Mouse (Mus musculus) MEL (cell line): ENCODE measurements at regions not wholly inside any gene's neighbourhood (a gene's known extent, or its start where the extent isn't known, plus 50 kb on each side); places are given as distances from the start of the nearest gene placed in this dataset.

Experiments used
- DNase-seq: peaks from one replicate; pipeline ENCODE4 v3.0.0; 2011; ENCODE audit warnings: low read depth, low spot score
- H3K27ac ChIP-seq: 2 replicates; pipeline ENCODE4 v1.5.1; 2012; ENCODE audit warnings: low read depth, mild to moderate bottlenecking, control low read depth, low read length, moderate library complexity; ENCODE audit not compliant: control insufficient read depth
- H3K27me3 ChIP-seq, 2 experiments: fragments of 150-350 bp in 1 of 2; sonication (generic) in 1 of 2; 2 replicates each; pipeline ENCODE4 v1.6.1; 2012; ENCODE audit warnings: low read length in 2 of 2, mild to moderate bottlenecking in 2 of 2, improper control_type of control experiment in 1 of 2, moderate library complexity in 1 of 2; ENCODE audit not compliant: insufficient read depth in 2 of 2, control insufficient read depth in 1 of 2
- H3K36me3 ChIP-seq, 2 experiments: 2 replicates each; pipeline ENCODE4 v1.6.1; 2012 to 2014; ENCODE audit warnings: low read length in 2 of 2, improper control_type of control experiment in 1 of 2, inconsistent platforms in 1 of 2, mild to moderate bottlenecking in 1 of 2; ENCODE audit not compliant: insufficient read depth in 2 of 2, control insufficient read depth in 1 of 2
- H3K4me1 ChIP-seq, 2 experiments: fragments of 150-350 bp in 1 of 2; sonication (generic) in 1 of 2; 2 replicates each; pipeline ENCODE4 v1.6.1; 2012; ENCODE audit warnings: low read length in 2 of 2, improper control_type of control experiment in 1 of 2, mild to moderate bottlenecking in 1 of 2; ENCODE audit not compliant: insufficient read depth in 2 of 2, control insufficient read depth in 1 of 2
- H3K4me3 ChIP-seq, 2 experiments: fragments of 150-350 bp in 1 of 2; sonication (generic) in 1 of 2; 2 replicates each; pipeline ENCODE4 v1.5.1; 2012; ENCODE audit warnings: low read depth in 2 of 2, low read length in 2 of 2, mild to moderate bottlenecking in 2 of 2, moderate library complexity in 2 of 2, control low read depth in 1 of 2, improper control_type of control experiment in 1 of 2; ENCODE audit not compliant: control insufficient read depth in 1 of 2, insufficient read depth in 1 of 2
- H3K79me2 ChIP-seq: 2 replicates; pipeline ENCODE4 v1.6.1; 2012; ENCODE audit warnings: mild to moderate bottlenecking, low read length, moderate library complexity; ENCODE audit not compliant: control insufficient read depth, poor library complexity, insufficient read depth
- H3K9ac ChIP-seq: 2 replicates; pipeline ENCODE4 v1.6.1; 2012; ENCODE audit warnings: low read depth, mild to moderate bottlenecking, control low read depth, low read length, moderate library complexity; ENCODE audit not compliant: control insufficient read depth, poor library complexity, severe bottlenecking
- H3K9me3 ChIP-seq: fragments of 150-350 bp; sonication (generic); replicated peaks from 2 replicates; pipeline ENCODE4 v1.6.1; 2012; ENCODE audit warnings: mild to moderate bottlenecking, low read length, improper control_type of control experiment, moderate library complexity; ENCODE audit not compliant: insufficient read depth
- BHLHE40 ChIP-seq: IDR thresholded peaks from 2 replicates; pipeline ENCODE4 v1.6.1; 2012; ENCODE audit warnings: low read depth, mild to moderate bottlenecking, inconsistent platforms, low read length, improper control_type of control experiment, borderline replicate concordance
- CHD1 ChIP-seq: IDR thresholded peaks from 2 replicates; pipeline ENCODE4 v1.6.1; 2012; ENCODE audit warnings: low read depth, mild to moderate bottlenecking, inconsistent platforms, low read length, improper control_type of control experiment
- CHD2 ChIP-seq: IDR thresholded peaks from 2 replicates; pipeline ENCODE4 v1.6.1; 2011; ENCODE audit warnings: low read length, improper control_type of control experiment
- E2F4 ChIP-seq: IDR thresholded peaks from 2 replicates; pipeline ENCODE4 v1.6.1; 2011; ENCODE audit warnings: low read depth, low read length, improper control_type of control experiment, borderline replicate concordance
- EP300 ChIP-seq, 2 experiments: IDR thresholded peaks; 2 replicates each; pipeline ENCODE4 v1.6.1; 2011; ENCODE audit warnings: improper control_type of control experiment in 2 of 2, low read length in 2 of 2, low read depth in 1 of 2, mild to moderate bottlenecking in 1 of 2
- JUND ChIP-seq: IDR thresholded peaks from 2 replicates; pipeline ENCODE4 v1.6.1; 2011; ENCODE audit warnings: low read depth, mild to moderate bottlenecking, improper control_type of control experiment, low read length
- MAX ChIP-seq: IDR thresholded peaks from 2 replicates; pipeline ENCODE4 v1.6.1; 2011; ENCODE audit warnings: low read length, improper control_type of control experiment
- MEF2A ChIP-seq: IDR thresholded peaks from 2 replicates; pipeline ENCODE4 v1.6.1; 2014; ENCODE audit warnings: low read depth, mild to moderate bottlenecking, inconsistent platforms, low read length, improper control_type of control experiment; ENCODE audit not compliant: poor library complexity, insufficient replicate concordance, severe bottlenecking; ENCODE audit errors: extremely low read depth
- MXI1 ChIP-seq: IDR thresholded peaks from 2 replicates; pipeline ENCODE4 v1.6.1; 2011; ENCODE audit warnings: mild to moderate bottlenecking, low read depth, low read length, improper control_type of control experiment
- MYC ChIP-seq: IDR thresholded peaks from 2 replicates; pipeline ENCODE4 v1.6.1; 2011; ENCODE audit warnings: low read depth, mild to moderate bottlenecking, low read length, improper control_type of control experiment, moderate library complexity
- NRF1 ChIP-seq: IDR thresholded peaks from 2 replicates; pipeline ENCODE4 v1.6.1; 2014; ENCODE audit warnings: low read depth, mild to moderate bottlenecking, inconsistent platforms, low read length, improper control_type of control experiment, moderate library complexity; ENCODE audit not compliant: poor library complexity, insufficient read depth, severe bottlenecking
- POLR2AphosphoS2 ChIP-seq: IDR thresholded peaks from 2 replicates; pipeline ENCODE4 v1.6.1; 2011; ENCODE audit warnings: low read length, improper control_type of control experiment
- POLR2AphosphoS5 ChIP-seq: IDR thresholded peaks from 2 replicates; pipeline ENCODE4 v1.6.1; 2012; ENCODE audit warnings: low read depth, borderline replicate concordance, mild to moderate bottlenecking, inconsistent platforms, low read length, moderate library complexity, mixed read lengths
- RAD21 ChIP-seq: IDR thresholded peaks from 2 replicates; pipeline ENCODE4 v1.6.1; 2011; ENCODE audit warnings: mild to moderate bottlenecking, low read depth, low read length, improper control_type of control experiment
- SIN3A ChIP-seq: IDR thresholded peaks from 2 replicates; pipeline ENCODE4 v1.6.1; 2012; ENCODE audit warnings: low read length, improper control_type of control experiment, inconsistent platforms
- TAL1 ChIP-seq: IDR thresholded peaks from 2 replicates; pipeline ENCODE4 v1.6.1; 2012; ENCODE audit warnings: mild to moderate bottlenecking, inconsistent platforms, low read length, moderate library complexity, mixed read lengths
- TCF12 ChIP-seq: IDR thresholded peaks from 2 replicates; pipeline ENCODE4 v1.6.1; 2014; ENCODE audit warnings: low read depth, mild to moderate bottlenecking, inconsistent platforms, low read length, improper control_type of control experiment, moderate library complexity
- USF1 ChIP-seq: IDR thresholded peaks from 2 replicates; pipeline ENCODE4 v1.6.1; 2014; ENCODE audit warnings: low read depth, mild to moderate bottlenecking, inconsistent platforms, low read length, improper control_type of control experiment, moderate library complexity
- USF2 ChIP-seq, 2 experiments: IDR thresholded peaks; 2 replicates each; pipeline ENCODE4 v1.6.1; 2011 to 2012; ENCODE audit warnings: improper control_type of control experiment in 2 of 2, low read length in 2 of 2, borderline replicate concordance in 1 of 2, inconsistent platforms in 1 of 2, low read depth in 1 of 2, mild to moderate bottlenecking in 1 of 2; ENCODE audit not compliant: insufficient read depth in 1 of 2
- ZC3H11A ChIP-seq: IDR thresholded peaks from 2 replicates; pipeline ENCODE4 v1.6.1; 2012; ENCODE audit warnings: low read depth, mild to moderate bottlenecking, inconsistent platforms, low read length, improper control_type of control experiment
- ZKSCAN1 ChIP-seq: IDR thresholded peaks from 2 replicates; pipeline ENCODE4 v1.6.1; 2012; ENCODE audit warnings: low read depth, mild to moderate bottlenecking, inconsistent platforms, low read length, improper control_type of control experiment, moderate library complexity
- ZMIZ1 ChIP-seq: IDR thresholded peaks from 2 replicates; pipeline ENCODE4 v1.6.1; 2012; ENCODE audit warnings: low read depth, mild to moderate bottlenecking, inconsistent platforms, low read length, improper control_type of control experiment, moderate library complexity
- ZNF384 ChIP-seq: IDR thresholded peaks from 2 replicates; pipeline ENCODE4 v1.6.1; 2012; ENCODE audit warnings: low read depth, mild to moderate bottlenecking, inconsistent platforms, low read length, improper control_type of control experiment

DNA sequence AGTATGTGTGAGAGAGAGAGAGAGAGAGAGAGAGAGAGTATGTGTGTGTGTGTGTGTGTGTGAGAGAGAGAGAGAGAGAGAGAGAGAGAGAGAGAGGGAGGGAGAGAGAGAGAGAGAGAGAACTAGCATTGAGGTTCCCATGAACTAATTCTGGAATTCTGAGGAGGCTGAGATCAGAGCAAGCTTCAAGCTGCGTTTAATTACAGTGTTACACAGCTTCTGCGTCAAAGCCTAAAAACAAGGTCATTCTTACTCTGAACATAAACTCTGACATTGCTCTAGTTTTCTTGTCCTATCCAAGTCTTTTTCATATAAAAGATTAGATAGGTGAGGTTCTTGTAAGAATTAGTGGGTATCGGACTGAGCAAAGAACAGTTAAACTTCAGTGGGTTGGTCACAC is 744.1 kb upstream of the Klhl29 start:
- H3K4me3 ChIP-seq, result no peak overlapping the region

DNA sequence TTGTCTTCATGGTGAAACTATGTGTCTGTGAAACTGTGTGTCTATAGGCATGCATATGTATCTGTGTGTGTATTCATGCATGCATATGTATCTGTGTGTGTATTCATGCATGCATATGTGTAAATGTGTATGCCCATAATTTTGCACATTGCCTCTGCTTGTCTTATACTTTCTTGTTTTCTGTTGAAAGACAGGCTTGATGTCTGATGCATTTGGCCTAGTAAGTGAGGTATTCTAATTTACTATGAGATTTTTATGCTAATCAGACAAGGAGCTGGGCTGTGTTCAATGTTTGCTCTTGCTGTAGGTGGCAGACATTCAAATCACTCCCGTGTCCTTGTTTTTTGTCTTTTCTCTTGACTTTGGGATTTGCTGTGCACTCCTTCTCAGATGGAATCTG is 739.8 kb upstream of the Klhl29 start:
- Histone ChIP-seq H3K9ac (no peak overlapping the region), H3K4me3 (no peak overlapping the region), H3K79me2 (no peaks in the 10 kb centered on the region), H3K27me3 (no peaks in the 10 kb centered on the region), H3K36me3 (no peaks in the 10 kb centered on the region), H3K27ac (no peak overlapping the region), H3K9me3 (no peaks in the 10 kb centered on the region), H3K4me1 (no peaks in the 10 kb centered on the region)
- no peak for DNase-seq
- TF ChIP-seq ZNF384 (no peak), TAL1 (no peak), RAD21 (no peak), USF1 (no peak), ZKSCAN1 (no peak), JUND (no peak), E2F4 (no peak), NRF1 (no peak), SIN3A (no peak), USF2 (IDR thresholded peaks at IDR 0.05; ENCODE audit: borderline replicate concordance in 1 of 2, insufficient read depth in 1 of 2, low read depth in 1 of 2, low read length in 2 of 2) (no peak), POLR2AphosphoS5 (no peak), ZC3H11A (no peak), MAX (no peak), CHD2 (no peak), CHD1 (no peak), EP300 (IDR thresholded peaks at IDR 0.05; ENCODE audit: low read depth in 1 of 2, low read length in 2 of 2) (no peak), MXI1 (no peak), MEF2A (no peak), MYC (no peak)

More for the DNA sequence above, 744.1 kb upstream of the Klhl29 start:
- TF ChIP-seq JUND (no peak), POLR2AphosphoS2 (no peak), ZMIZ1 (no peak), BHLHE40 (no peak), ZNF384 (no peak), TCF12 (no peak), TAL1 (no peak)
- TF ChIP-seq, all 39 proteins: peak for 0
- no peaks in the 10 kb centered on the region for H3K36me3 ChIP-seq
- H3K27me3 ChIP-seq, result no peaks in the 10 kb centered on the region
- DNase-seq, result no peak
- no peaks in the 10 kb centered on the region for H3K79me2 ChIP-seq
- no peak overlapping the region for H3K9ac ChIP-seq
- no peak overlapping the region for H3K27ac ChIP-seq
- H3K4me1 ChIP-seq, result no peaks in the 10 kb centered on the region
- no peaks in the 10 kb centered on the region for H3K9me3 ChIP-seq
